Mouse (Mus musculus) ovary, adult 18-20 months (tissue): Measurements from ENCODE around the gene Hnf4a.
A peak's percentile ranks its signal among the peaks of the same experiment; 100 is the strongest.

Experiments used
- DNase-seq: peaks from one replicate; pipeline ENCODE4 v3.0.0; 2022; ENCODE audit warnings: low spot score, mixed read lengths

The Hnf4a gene

DNA sequence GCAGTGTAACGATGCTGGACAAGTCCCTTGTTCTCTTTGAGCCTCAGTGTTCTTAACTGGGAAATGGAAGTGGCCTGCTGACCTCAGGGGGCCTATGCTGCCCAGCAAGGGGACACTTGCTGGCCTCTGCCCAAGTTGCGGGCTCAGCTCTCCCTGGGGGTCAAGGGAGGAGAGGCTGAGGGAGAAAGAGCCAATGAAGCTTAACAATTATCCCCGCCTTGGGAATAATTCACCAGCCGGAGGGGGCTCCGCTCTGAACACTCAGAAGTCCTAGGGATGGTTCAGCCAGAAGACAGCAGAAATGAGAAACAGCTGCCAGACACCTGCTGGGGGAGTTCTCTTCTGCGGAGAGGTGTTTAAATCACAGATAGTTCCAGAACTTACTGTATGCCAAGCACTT lies 43.2 kb downstream of the Hnf4a start:
- no peak for DNase-seq

DNA sequence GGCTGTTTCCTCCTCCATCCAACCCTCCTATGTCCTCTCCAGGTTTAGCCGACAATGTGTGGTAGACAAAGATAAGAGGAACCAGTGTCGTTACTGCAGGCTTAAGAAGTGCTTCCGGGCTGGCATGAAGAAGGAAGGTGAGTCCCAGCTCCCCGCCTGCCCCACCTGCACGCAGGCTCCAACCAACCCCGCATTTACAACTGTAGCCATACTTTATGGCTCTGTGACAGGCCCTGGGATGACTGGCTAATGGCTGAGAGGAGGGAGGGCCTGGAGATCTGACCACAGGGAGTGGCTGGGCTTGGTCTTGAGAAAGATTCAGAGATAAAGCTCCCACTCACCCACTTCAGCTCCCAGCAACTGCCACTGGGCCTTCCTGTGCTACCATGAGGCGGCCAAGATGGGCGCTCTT lies 45.9 kb downstream of the Hnf4a start:
- no peak for DNase-seq

GRCm38 (mm10) chr2:163554425-163554982 lies 47.9 kb downstream of the Hnf4a start:
- no peak for DNase-seq

DNA sequence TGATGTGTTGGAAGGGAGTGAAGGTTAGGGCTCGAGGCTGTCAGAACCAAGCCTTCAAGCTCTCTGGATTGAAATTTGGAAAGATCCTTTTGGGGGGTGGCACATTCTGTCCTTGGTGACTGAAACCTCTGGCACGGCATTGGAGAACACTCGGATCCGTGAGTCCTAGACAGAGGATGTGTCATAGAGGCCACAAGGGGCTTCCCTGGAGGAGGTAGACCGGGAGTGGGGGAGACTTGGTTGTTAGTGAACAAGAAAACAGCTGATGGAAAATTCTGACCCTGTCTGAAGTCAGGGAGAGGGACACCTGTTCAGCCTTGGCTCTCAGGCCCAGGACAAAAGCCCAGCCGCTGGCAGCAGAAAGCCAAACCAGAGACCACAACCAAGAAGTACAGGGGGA lies 48.4 kb downstream of the Hnf4a start:
- no peak for DNase-seq

DNA sequence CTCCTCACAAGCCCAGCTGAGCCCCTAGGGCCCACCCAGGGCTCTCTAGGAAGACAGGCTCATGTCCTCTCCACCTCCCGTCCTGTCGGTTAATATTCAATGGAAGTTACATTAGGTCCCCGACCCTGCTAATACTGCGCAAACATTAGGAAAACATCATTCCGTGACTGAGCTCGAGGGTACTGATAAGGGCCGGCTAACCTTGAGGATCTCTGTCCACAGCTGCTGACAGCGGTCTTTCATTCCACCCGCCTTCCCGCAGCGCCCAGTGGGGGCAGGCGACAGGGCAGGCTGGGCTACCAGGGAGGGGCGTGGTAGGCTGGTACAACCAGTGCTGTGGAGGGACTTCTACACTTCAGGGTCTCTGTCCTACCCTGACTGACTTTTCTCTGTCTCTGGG lies 48.8 kb downstream of the Hnf4a start:
- peak; percentile 67 for DNase-seq

DNA sequence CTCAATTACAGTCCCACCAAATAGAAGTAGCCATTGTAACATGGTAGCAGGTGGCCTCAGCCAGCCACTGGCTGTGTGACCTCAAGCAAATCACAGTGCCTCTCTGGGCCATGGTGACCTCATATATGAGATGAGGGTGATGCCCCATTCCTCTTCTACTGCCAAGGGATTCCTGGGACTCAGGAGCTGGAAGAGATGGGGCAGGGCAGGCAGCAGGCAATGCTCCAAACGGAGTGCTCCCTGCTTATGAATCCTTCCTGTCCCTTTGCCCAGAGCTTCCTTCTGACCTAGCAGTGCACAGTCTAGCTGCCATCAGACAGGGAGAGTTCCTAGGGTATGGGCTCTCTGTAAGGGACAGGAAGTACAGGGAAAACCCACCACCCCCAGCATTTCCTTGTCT lies 51.9 kb downstream of the Hnf4a start:
- no peak for DNase-seq

- no peak for DNase-seq
Observed at GRCm38 (mm10) chr2:163559236-163559635, 52.6 kb downstream of the Hnf4a start.

DNA sequence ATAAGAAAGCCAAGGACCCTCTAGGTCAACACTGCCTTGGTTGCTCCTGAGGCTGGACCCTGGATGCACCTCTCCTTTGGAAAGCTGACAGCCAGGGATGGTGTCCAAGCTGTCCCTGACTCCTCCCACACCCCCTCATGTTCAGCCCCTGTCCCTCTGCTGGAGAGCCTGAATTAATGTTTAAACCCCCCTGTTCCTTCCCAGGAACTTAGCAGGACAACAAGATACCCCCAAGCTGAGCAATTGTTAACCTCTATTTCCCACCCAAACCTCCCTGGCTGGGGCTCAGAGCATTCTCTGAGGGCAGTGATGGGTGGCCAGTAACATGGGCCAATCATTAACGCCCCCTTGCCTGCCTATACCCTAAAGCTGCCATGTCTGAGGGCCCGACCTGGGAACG lies 53.6 kb downstream of the Hnf4a start:
- DNase-seq = no peak

- no peak for DNase-seq
Observed at GRCm38 (mm10) chr2:163561258-163561948, 54.8 kb downstream of the Hnf4a start.

- no peak for DNase-seq
Observed at GRCm38 (mm10) chr2:163564646-163565045, 58.0 kb downstream of the Hnf4a start.

- no peak for DNase-seq
Observed at GRCm38 (mm10) chr2:163574321-163574720, 67.7 kb downstream of the Hnf4a start.

- DNase-seq = no peak
Observed at GRCm38 (mm10) chr2:163575248-163575647, 68.6 kb downstream of the Hnf4a start.

GRCm38 (mm10) chr2:163577986-163578385 lies 71.4 kb downstream of the Hnf4a start:
- DNase-seq = no peak

DNA sequence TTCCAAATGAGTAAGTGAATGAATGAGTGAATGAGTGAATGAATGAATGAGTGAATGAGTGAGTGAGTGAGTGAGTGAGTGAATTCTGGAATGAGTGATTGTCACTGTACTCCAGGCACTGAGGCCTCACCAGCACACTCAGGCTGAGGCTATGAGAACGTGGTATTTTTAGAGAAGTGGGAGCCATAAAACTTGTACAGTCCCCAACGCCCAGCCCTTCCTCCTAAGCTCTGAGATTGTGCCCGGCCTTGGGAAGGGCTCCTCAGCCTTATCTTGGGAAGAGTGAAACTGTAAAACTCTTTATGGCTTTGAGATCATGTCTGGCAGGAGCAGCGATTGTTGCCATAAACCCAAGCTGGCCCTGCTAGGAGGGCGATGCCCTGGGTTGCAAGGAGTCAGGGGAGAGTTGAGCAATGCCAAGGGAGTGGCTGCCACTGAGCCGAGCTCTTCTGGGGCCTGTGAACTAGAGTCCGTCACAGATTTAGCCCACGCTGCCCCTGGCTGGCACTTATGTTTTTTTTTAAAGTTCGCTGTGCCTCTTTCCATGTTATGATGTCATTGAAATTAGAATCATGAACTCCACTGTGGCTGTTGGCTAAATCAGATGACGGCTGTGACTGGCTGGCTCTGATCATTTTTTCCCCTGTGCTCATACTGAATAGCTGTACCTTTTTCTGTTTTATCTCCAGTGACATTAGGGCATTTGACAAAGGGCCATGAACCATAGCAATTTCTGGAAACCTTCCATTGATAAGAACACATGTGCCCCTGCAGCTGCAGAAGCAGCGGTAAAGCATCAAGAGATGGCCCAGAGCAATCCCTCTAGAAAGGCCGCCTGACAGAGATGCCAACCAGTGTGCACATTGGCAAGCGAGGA lies 73.7 kb downstream of the Hnf4a start:
- peak; percentile 69 for DNase-seq

GRCm38 (mm10) chr2:163583226-163584087 lies 76.8 kb downstream of the Hnf4a start:
- peak; percentile 14 for DNase-seq

- DNase-seq = no peak
Observed at GRCm38 (mm10) chr2:163584088-163584426, 77.4 kb downstream of the Hnf4a start.

GRCm38 (mm10) chr2:163586384-163587261 lies 80.0 kb downstream of the Hnf4a start:
- DNase-seq = no peak

DNA sequence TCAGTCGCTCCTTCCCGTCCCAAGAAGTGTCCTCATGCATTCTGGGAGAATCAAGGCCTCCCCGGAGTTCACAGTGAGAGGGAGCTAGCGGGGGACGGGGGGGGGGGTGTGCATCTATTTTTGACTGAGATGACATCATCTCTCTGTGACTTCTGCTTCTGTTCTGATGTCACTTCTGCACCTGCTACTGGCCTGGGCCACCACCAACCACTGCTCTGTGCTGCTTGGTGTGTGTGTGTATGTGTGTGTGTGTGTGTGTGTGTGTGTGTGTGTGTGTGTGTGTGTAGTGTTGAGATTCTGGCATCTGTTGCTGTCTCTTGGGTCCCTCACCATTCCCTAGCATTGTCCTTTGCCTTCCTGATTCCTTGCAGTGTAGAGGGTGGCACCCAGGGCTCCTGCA lies 80.9 kb downstream of the Hnf4a start:
- no peak for DNase-seq

DNA sequence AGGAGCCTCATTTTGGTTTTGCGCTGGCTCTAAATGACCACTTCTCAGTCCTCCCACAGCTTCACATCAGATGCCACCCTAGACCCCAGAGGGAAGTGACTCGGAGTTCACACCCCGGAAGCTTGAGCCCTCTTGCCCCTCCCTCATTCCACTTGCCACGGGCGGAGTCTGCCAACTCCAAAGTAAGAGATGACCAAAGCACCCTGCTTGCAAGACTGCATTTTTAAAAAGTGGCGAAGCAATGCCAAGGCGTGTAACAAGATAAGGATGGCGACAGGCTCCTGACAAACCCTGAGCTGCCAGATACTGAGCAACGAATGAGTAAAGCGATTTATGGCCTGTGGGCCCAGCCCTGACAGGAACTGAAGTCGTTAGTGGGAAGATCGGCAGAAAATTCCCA lies 83.6 kb downstream of the Hnf4a start:
- DNase-seq = no peak

DNA sequence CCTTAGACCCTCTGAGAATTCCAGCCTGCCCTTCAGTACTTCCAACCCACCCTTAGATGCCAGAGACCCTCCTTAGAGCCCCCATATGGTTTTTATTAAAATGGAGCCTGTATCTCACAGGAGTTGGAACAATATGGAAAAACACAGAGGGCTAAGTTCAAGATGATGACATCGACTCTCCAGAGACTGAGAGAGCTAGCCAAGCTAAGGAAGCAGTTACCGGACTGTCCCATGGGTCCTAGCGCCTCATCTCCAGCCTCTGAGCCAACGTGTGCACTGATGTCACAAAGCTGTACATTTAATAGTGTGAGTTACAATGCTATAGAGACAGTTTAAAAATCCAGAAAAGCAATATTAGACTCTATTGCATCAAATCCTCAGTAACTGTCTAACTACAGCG lies 84.4 kb downstream of the Hnf4a start:
- DNase-seq = no peak

- no peak for DNase-seq
Observed at GRCm38 (mm10) chr2:163592084-163592483, 85.5 kb downstream of the Hnf4a start.
